Mouse (Mus musculus) mammary gland, adult 2 months (tissue): ENCODE results near the gene Flot1. TPM values are rescaled to one million over a fixed set of nuclear protein-coding genes. Genes with fewer than 3 reads are reported as not detected.

Experiments
- polyA plus RNA-seq: library from polyadenylated mRNA; depleted of rRNA; stranded (reverse); fragments of >200 nt; gene quantifications from 2 replicates; pipeline ENCODE4 v1.2.3, GENCODE M21; 2012; ENCODE audit warnings: low replicate concordance; rRNA removed

The Flot1 gene
- 63.0 and 72.5 TPM in 2 replicates for polyA plus RNA-seq

GRCm38 (mm10) chr17:35822964-35823937 is at the start of gene Flot1:
Gene Flot1 (plus strand): TSS chr17:35823230.

GRCm38 (mm10) chr17:35821439-35822430 is 1.3 kb upstream of the Flot1 start, which contains the start of gene Ier3:
Gene Ier3 (plus strand): TSS chr17:35821684.

DNA sequence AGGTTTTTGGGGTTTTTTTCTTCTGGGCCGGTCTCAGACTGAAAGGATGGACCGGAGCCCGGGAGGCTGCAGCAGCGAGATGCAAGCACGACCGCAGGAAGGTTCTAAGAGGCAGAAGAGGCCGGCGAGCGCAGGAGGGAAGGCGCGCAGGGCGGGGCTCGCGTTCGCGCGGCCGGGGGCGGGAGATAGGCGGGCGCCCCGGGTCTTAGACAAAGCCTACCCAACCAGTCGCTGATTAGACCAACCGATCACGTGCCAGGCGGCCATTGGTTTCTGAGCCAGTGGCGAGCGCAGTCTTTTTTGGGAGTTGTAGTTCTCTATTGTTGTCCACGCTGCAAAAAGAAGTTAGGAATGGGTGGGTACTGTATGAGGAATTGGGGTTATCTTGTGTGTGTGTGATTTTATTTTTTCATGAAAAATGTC is 15.1 kb downstream of the Flot1 start, which contains the start of gene Tubb5:
Gene Tubb5, minus strand, starts transcription at position 185 of the 423 bp plus-strand sequence.

GRCm38 (mm10) chr17:35841076-35841950 is 18.3 kb downstream of the Flot1 start, which contains the start of gene Mdc1:
Gene Mdc1 (plus strand): TSS chr17:35841515.

DNA sequence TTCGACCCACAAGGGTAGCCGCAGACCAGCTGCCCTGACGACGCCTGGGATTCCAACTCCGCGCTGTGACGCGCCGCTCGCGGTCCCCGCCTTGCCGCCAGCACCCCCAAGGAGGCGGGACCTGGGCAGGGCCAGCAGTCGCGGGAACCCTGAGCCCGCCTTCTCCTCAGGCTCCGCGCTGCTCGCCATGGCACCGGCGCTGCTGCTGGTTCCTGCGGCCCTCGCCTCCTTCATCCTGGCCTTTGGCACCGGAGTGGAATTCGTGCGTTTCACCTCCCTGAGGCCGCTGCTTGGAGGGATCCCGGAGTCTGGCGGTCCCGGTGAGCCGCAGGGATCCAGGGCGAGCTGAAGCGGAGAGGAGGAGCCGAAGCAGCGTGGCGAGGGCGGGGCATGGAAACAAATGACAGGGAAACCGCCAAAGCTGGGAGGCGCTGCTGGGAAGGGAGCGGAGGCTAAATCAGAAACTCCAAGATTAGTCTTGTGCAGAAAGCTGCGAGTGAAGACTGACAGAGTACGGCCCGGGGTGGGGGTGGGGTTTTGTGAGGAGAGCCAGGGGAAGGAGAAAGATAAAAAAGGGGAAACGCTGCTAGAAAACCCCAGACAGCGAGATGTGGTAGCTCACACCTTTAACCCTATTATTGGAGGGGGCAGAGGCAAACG is 38.3 kb downstream of the Flot1 start, which contains the start of gene Nrm:
Gene Nrm, plus strand, starts transcription at position 121 of the 660 bp plus-strand sequence.

GRCm38 (mm10) chr17:35865481-35866280 is 42.7 kb downstream of the Flot1 start, which contains the start of gene Ppp1r18:
Gene Ppp1r18 (plus strand): TSS chr17:35865593.

GRCm38 (mm10) chr17:35879245-35880057 is 56.4 kb downstream of the Flot1 start, which contains the start of gene Dhx16:
Gene Dhx16 (plus strand): TSS chr17:35879819.

Other genes starting within 250 kb of the Flot1 start
- not detected in 2 replicates for gene Sfta2, start 221.7 kb upstream of the Flot1 start, polyA plus RNA-seq
- gene Gm9573, start 196.6 kb upstream of the Flot1 start, polyA plus RNA-seq = not detected in 2 replicates
- gene Mucl3, start 179.5 kb upstream of the Flot1 start, polyA plus RNA-seq = not detected in 2 replicates
- gene Vars2, start 155.6 kb upstream of the Flot1 start, polyA plus RNA-seq = 29.6 and 63.8 TPM in 2 replicates
- gene Gtf2h4, start 149.5 kb upstream of the Flot1 start, polyA plus RNA-seq = 29.5 and 31.8 TPM in 2 replicates
- 39.2 and 64.6 TPM in 2 replicates for gene Ddr1, start 118.6 kb upstream of the Flot1 start, polyA plus RNA-seq
- gene Ier3, start 1.5 kb upstream of the Flot1 start, polyA plus RNA-seq = 16.7 and 21.8 TPM in 2 replicates
- gene Tubb5, start 15.1 kb downstream of the Flot1 start, polyA plus RNA-seq = 364 and 441 TPM in 2 replicates
- gene Mdc1, start 18.3 kb downstream of the Flot1 start, polyA plus RNA-seq = 9.6 and 11.0 TPM in 2 replicates
- gene Nrm, start 38.1 kb downstream of the Flot1 start, polyA plus RNA-seq = 34.4 and 39.7 TPM in 2 replicates
- gene Ppp1r18, start 42.4 kb downstream of the Flot1 start, polyA plus RNA-seq = 78.6 and 130 TPM in 2 replicates
- 57.7 and 68.8 TPM in 2 replicates for gene Dhx16, start 56.6 kb downstream of the Flot1 start, polyA plus RNA-seq
- gene 2310061I04Rik, start 74.2 kb downstream of the Flot1 start, polyA plus RNA-seq = 74.6 and 74.7 TPM in 2 replicates
- 63.9 and 77.1 TPM in 2 replicates for gene Atat1, start 86.8 kb downstream of the Flot1 start, polyA plus RNA-seq
- 79.5 and 120 TPM in 2 replicates for gene Mrps18b, start 93.2 kb downstream of the Flot1 start, polyA plus RNA-seq
- 26.1 and 34.0 TPM in 2 replicates for gene Ppp1r10, start 93.2 kb downstream of the Flot1 start, polyA plus RNA-seq
- gene Abcf1, start 146.5 kb downstream of the Flot1 start, polyA plus RNA-seq = 55.9 and 71.4 TPM in 2 replicates
- 20.7 and 37.2 TPM in 2 replicates for gene Gnl1, start 156.6 kb downstream of the Flot1 start, polyA plus RNA-seq
- gene Prr3, start 157.0 kb downstream of the Flot1 start, polyA plus RNA-seq = 22.1 and 26.9 TPM in 2 replicates
- 8.3 and 9.4 TPM in 2 replicates for gene H2-T24, start 197.3 kb downstream of the Flot1 start, polyA plus RNA-seq
- gene H2-T23, start 209.6 kb downstream of the Flot1 start, polyA plus RNA-seq = 279 and 344 TPM in 2 replicates
- gene H2-T22, start 219.5 kb downstream of the Flot1 start, polyA plus RNA-seq = 100 and 107 TPM in 2 replicates
- 0.20 TPM in 1 of 2 replicates, not detected in the other for gene Gm6034, start 219.7 kb downstream of the Flot1 start, polyA plus RNA-seq
- 0.18 TPM in 1 of 2 replicates, not detected in the other for gene Gm11127, start 235.1 kb downstream of the Flot1 start, polyA plus RNA-seq